Mouse (Mus musculus) embryonic facial prominence, embryonic 13.5 days (tissue): ENCODE data around the gene Ltbp4. TPM values are rescaled to one million over a fixed set of nuclear protein-coding genes. Genes with fewer than 3 reads are reported as not detected.
A peak's percentile ranks its signal among the peaks of the same experiment; 100 is the strongest.

Experiments used
- ATAC-seq: fragments of 200-750 bp; cut with Nextera tagmentation; 2 replicates; pipeline ENCODE4 v1.8.0; 2017; ENCODE audit warnings: low read depth; ENCODE audit not compliant: insufficient number of reproducible peaks, insufficient read depth, low FRiP score, low TSS enrichment
- H3K27ac ChIP-seq: fragments of 300-500 bp; sonication (generic); 2 replicates; pipeline ENCODE4 v1.5.1; 2015; ENCODE audit warnings: moderate library complexity, mild to moderate bottlenecking, inconsistent platforms
- H3K27me3 ChIP-seq: fragments of 300-500 bp; sonication (generic); 2 replicates; pipeline ENCODE4 v1.6.1; 2015; ENCODE audit warnings: mild to moderate bottlenecking, inconsistent platforms
- H3K36me3 ChIP-seq: fragments of 300-500 bp; sonication (generic); 2 replicates; pipeline ENCODE4 v1.6.1; 2015; ENCODE audit warnings: mild to moderate bottlenecking, inconsistent platforms
- H3K4me1 ChIP-seq: fragments of 300-500 bp; sonication (generic); 2 replicates; pipeline ENCODE4 v1.6.1; 2015; ENCODE audit warnings: inconsistent platforms
- H3K4me2 ChIP-seq: fragments of 300-500 bp; sonication (generic); 2 replicates; pipeline ENCODE4 v1.6.1; 2015; ENCODE audit warnings: moderate library complexity, mild to moderate bottlenecking, inconsistent platforms
- H3K4me3 ChIP-seq: fragments of 300-500 bp; sonication (generic); 2 replicates; pipeline ENCODE4 v1.5.1; 2015; ENCODE audit warnings: mild to moderate bottlenecking, inconsistent platforms
- H3K9ac ChIP-seq: fragments of 300-500 bp; sonication (generic); 2 replicates; pipeline ENCODE4 v1.6.1; 2015; ENCODE audit warnings: mild to moderate bottlenecking, inconsistent platforms
- H3K9me3 ChIP-seq: fragments of 300-500 bp; sonication (generic); 2 replicates; pipeline ENCODE4 v1.6.1; 2016; ENCODE audit warnings: inconsistent platforms
- WGBS: fragments of 180-500 bp; shearing (Covaris S2); methylation state at CpG from one replicate; pipeline ENCODE4 v1.1.7; 2015; ENCODE audit warnings: mixed read lengths; 5-methylcytosine and 5-hydroxymethylcytosine counted together
- polyA plus RNA-seq: library from polyadenylated mRNA; unstranded; fragments of >200 nt; fragmentation: Nextera tagmentation; extraction: Ambion mirVana; gene quantifications from 2 replicates; pipeline ENCODE4 v1.2.1, GENCODE M21; 2015

Ltbp4 gene
- polyA plus RNA-seq, 1 experiment from 2014 or later: 32.0 TPM

- Histone ChIP-seq H3K4me2 (peak overlapping the region; percentile 59), H3K36me3 (peaks cover 22% of the 10 kb centered on the region; the same call in 1 of the 2 replicates), H3K27ac (no peak overlapping the region), H3K4me1 (peaks cover 34% of the 10 kb centered on the region), H3K9me3 (no peaks in the 10 kb centered on the region), H3K4me3 (peak overlapping the region; percentile 39), H3K9ac (0 out of 2 replicates have a peak overlapping the region, but pooled peaks have one; percentile 6), H3K27me3 (peaks cover 96% of the 10 kb centered on the region)
- no peak for ATAC-seq
- WGBS: 34% methylated on average over 34 of the region's 34 CpGs
These were observed 11.2 kb downstream of the Ltbp4 start for GRCm38 (mm10) chr7:27326101-27326880.

GRCm38 (mm10) chr7:27325697-27326096, 11.8 kb downstream of the Ltbp4 start:
- Histone ChIP-seq H3K9me3 (no peaks in the 10 kb centered on the region), H3K27ac (no peak overlapping the region), H3K36me3 (peaks cover 22% of the 10 kb centered on the region; the same call in 1 of the 2 replicates), H3K27me3 (peaks cover 90% of the 10 kb centered on the region), H3K4me3 (peak overlapping the region; percentile 39), H3K9ac (peak overlapping the region; percentile 54), H3K4me2 (peak overlapping the region; percentile 59), H3K4me1 (peaks cover 28% of the 10 kb centered on the region)
- WGBS: 2% methylated on average over 24 of the region's 24 CpGs
- ATAC-seq: no peak

- Histone ChIP-seq H3K4me2 (no peak overlapping the region), H3K36me3 (peaks cover 22% of the 10 kb centered on the region; the same call in 1 of the 2 replicates), H3K27me3 (peaks cover 83% of the 10 kb centered on the region), H3K9me3 (no peaks in the 10 kb centered on the region), H3K27ac (no peak overlapping the region), H3K9ac (no peak overlapping the region), H3K4me1 (peaks cover 21% of the 10 kb centered on the region), H3K4me3 (no peak overlapping the region)
- no peak for ATAC-seq
- 51% methylated on average over 18 of the region's 20 CpGs for WGBS
These were observed 12.6 kb downstream of the Ltbp4 start for GRCm38 (mm10) chr7:27324928-27325327.

- WGBS: 96% methylated on average over 11 of the region's 11 CpGs
These were observed 13.3 kb downstream of the Ltbp4 start for GRCm38 (mm10) chr7:27324161-27324560.

GRCm38 (mm10) chr7:27323001-27323400, 14.5 kb downstream of the Ltbp4 start:
- no peak overlapping the region for H3K27ac ChIP-seq
- peaks cover 22% of the 10 kb centered on the region; the same call in 1 of the 2 replicates for H3K36me3 ChIP-seq
- no peak for ATAC-seq
- peaks cover 63% of the 10 kb centered on the region for H3K27me3 ChIP-seq
- H3K4me3 ChIP-seq: no peak overlapping the region
- H3K9ac ChIP-seq: no peak overlapping the region
- H3K9me3 ChIP-seq: no peaks in the 10 kb centered on the region
- H3K4me2 ChIP-seq: no peak overlapping the region
- H3K4me1 ChIP-seq: peaks cover 13% of the 10 kb centered on the region
- 88% methylated on average over 5 of the region's 5 CpGs for WGBS

More at GRCm38 (mm10) chr7:27324161-27324560, 13.3 kb downstream of the Ltbp4 start:
- Histone ChIP-seq H3K36me3 (peaks cover 22% of the 10 kb centered on the region; the same call in 1 of the 2 replicates), H3K9me3 (no peaks in the 10 kb centered on the region), H3K4me1 (peaks cover 14% of the 10 kb centered on the region), H3K27ac (no peak overlapping the region), H3K9ac (no peak overlapping the region), H3K27me3 (peaks cover 75% of the 10 kb centered on the region), H3K4me2 (no peak overlapping the region), H3K4me3 (no peak overlapping the region)
- ATAC-seq: no peak

GRCm38 (mm10) chr7:27322291-27322690, 15.2 kb downstream of the Ltbp4 start:
- Histone ChIP-seq H3K9me3 (no peaks in the 10 kb centered on the region), H3K27ac (no peak overlapping the region), H3K4me2 (no peak overlapping the region), H3K36me3 (peaks cover 19% of the 10 kb centered on the region; the same call in 1 of the 2 replicates), H3K4me1 (peaks cover 13% of the 10 kb centered on the region), H3K27me3 (peaks cover 56% of the 10 kb centered on the region), H3K9ac (no peak overlapping the region), H3K4me3 (no peak overlapping the region)
- ATAC-seq: no peak
- 13% methylated on average over 13 of the region's 13 CpGs for WGBS

- Histone ChIP-seq H3K27me3 (peaks cover 27% of the 10 kb centered on the region), H3K4me3 (no peak overlapping the region), H3K36me3 (peaks cover 22% of the 10 kb centered on the region; the same call in 1 of the 2 replicates), H3K4me1 (peaks cover 8% of the 10 kb centered on the region), H3K9ac (no peak overlapping the region), H3K9me3 (peaks cover 1% of the 10 kb centered on the region; the same call in 1 of the 2 replicates), H3K27ac (no peak overlapping the region), H3K4me2 (no peak overlapping the region)
- WGBS: 91% methylated on average over 22 of the region's 22 CpGs
- no peak for ATAC-seq
These were observed 18.1 kb downstream of the Ltbp4 start for GRCm38 (mm10) chr7:27319411-27319810.

GRCm38 (mm10) chr7:27315958-27316357, 21.5 kb downstream of the Ltbp4 start:
- peaks cover 10% of the 10 kb centered on the region; the same call in 1 of the 2 replicates for H3K9me3 ChIP-seq
- WGBS: 23% methylated on average over 7 of the region's 7 CpGs
- no peak overlapping the region for H3K4me3 ChIP-seq
- no peak overlapping the region for H3K4me2 ChIP-seq
- peaks cover 8% of the 10 kb centered on the region for H3K4me1 ChIP-seq
- ATAC-seq: no peak
- peaks cover 29% of the 10 kb centered on the region for H3K36me3 ChIP-seq
- 0 out of 2 replicates have a peak overlapping the region, but pooled peaks have one; percentile 44 for H3K9ac ChIP-seq
- H3K27me3 ChIP-seq: peaks cover 10% of the 10 kb centered on the region
- no peak overlapping the region for H3K27ac ChIP-seq

- no peak overlapping the region for H3K4me3 ChIP-seq
These were observed 23.1 kb downstream of the Ltbp4 start for GRCm38 (mm10) chr7:27314393-27314792.

GRCm38 (mm10) chr7:27311651-27312284, 25.7 kb downstream of the Ltbp4 start:
- no peak overlapping the region for H3K4me2 ChIP-seq
- peaks cover 10% of the 10 kb centered on the region; the same call in 1 of the 2 replicates for H3K9me3 ChIP-seq
- ATAC-seq: no peak
- H3K27ac ChIP-seq: no peak overlapping the region
- no peak overlapping the region for H3K4me3 ChIP-seq
- 87% methylated on average over 12 of the region's 12 CpGs for WGBS
- H3K9ac ChIP-seq: no peak overlapping the region
- H3K36me3 ChIP-seq: peaks cover 25% of the 10 kb centered on the region
- peaks cover 20% of the 10 kb centered on the region for H3K4me1 ChIP-seq
- H3K27me3 ChIP-seq: peaks cover 26% of the 10 kb centered on the region

More at GRCm38 (mm10) chr7:27314393-27314792, 23.1 kb downstream of the Ltbp4 start:
- ATAC-seq: no peak
- Histone ChIP-seq H3K4me1 (peaks cover 12% of the 10 kb centered on the region), H3K9me3 (peaks cover 10% of the 10 kb centered on the region; the same call in 1 of the 2 replicates), H3K36me3 (peaks cover 29% of the 10 kb centered on the region), H3K9ac (no peak overlapping the region), H3K27ac (no peak overlapping the region), H3K4me2 (no peak overlapping the region), H3K27me3 (peaks cover 23% of the 10 kb centered on the region)
- 86% methylated on average over 3 of the region's 3 CpGs for WGBS

- Histone ChIP-seq H3K9me3 (peaks cover 10% of the 10 kb centered on the region; the same call in 1 of the 2 replicates), H3K27ac (no peak overlapping the region), H3K27me3 (peaks cover 26% of the 10 kb centered on the region), H3K4me2 (no peak overlapping the region), H3K36me3 (peaks cover 25% of the 10 kb centered on the region), H3K4me3 (no peak overlapping the region), H3K4me1 (peaks cover 16% of the 10 kb centered on the region), H3K9ac (no peak overlapping the region)
- 49% methylated on average over 8 of the region's 8 CpGs for WGBS
- no peak for ATAC-seq
These were observed 26.4 kb downstream of the Ltbp4 start for GRCm38 (mm10) chr7:27310996-27311535.
